Mouse (Mus musculus) embryo, embryonic 9.5 days (tissue): ENCODE results near the gene Ngrn.

Source experiments
- DNase-seq: peaks from one replicate; pipeline ENCODE4 v3.0.0-alpha.2; 2017; ENCODE audit errors: extremely low spot score

Ngrn gene

DNA sequence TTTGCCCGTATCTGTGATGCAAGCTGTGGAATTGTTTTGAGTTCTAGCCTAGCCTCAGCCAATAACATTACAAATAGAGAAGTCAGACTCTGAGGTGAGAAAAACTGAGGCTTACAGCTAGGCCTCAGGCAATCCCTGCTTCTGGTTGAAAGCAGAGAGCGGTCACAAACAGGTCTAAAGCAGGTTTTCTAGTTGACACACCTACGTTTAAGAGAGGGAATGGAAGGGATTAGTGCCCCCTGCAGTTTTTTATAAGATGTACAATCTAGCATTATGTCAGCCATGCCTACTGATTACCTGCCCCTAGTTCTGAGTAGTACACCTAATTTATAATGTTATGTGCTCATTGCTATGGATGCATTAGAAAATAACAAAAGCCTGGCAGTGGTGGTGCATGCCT, 46.8 kb downstream of the Ngrn start:
- DNase-seq: no peak

DNA sequence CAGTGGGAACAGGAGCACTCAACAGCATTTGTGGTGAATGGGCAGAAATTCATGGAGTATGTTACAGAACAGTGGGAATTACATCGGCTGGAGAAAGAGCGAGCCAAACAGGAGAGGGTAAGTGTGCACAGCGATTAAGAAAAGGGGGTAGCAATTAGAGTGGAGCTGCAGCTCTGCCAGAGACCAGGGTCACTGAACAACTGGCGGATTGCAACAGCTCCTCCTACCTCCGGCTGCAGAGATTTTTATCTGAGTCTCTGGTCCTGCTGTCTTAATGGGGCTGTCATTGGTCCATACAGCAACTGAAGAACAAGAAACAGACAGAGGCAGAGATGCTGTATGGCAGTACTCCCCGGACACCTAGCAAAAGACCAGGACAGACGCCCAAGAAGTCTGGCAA, 49.8 kb downstream of the Ngrn start:
- DNase-seq: no peak
